Mouse (Mus musculus) intestine, postnatal 0 days (tissue): ENCODE results near the gene Rmi2. TPM values are rescaled to one million over a fixed set of nuclear protein-coding genes. Genes with fewer than 3 reads are reported as not detected.

Experiments
- ATAC-seq: fragments of 200-750 bp; cut with Nextera tagmentation; 2 replicates; pipeline ENCODE4 v1.8.0; 2017; ENCODE audit warnings: mild to moderate bottlenecking, moderate TSS enrichment, moderate library complexity
- H3K27ac ChIP-seq: fragments of 300-500 bp; sonication (generic); 2 replicates; pipeline ENCODE4 v1.5.1; 2014; ENCODE audit warnings: mild to moderate bottlenecking, low read depth, low read length, moderate library complexity
- H3K27me3 ChIP-seq: fragments of 300-500 bp; sonication (generic); replicated peaks from 2 replicates; pipeline ENCODE4 v1.6.1; 2014; ENCODE audit warnings: low read length, mixed read lengths; ENCODE audit not compliant: control insufficient read depth, insufficient read depth
- H3K36me3 ChIP-seq: fragments of 300-500 bp; sonication (generic); 2 replicates; pipeline ENCODE4 v1.6.1; 2014; ENCODE audit warnings: mild to moderate bottlenecking, moderate library complexity; ENCODE audit not compliant: control insufficient read depth, insufficient read depth
- H3K4me1 ChIP-seq: fragments of 300-500 bp; sonication (generic); replicated peaks from 2 replicates; pipeline ENCODE4 v1.6.1; 2014; ENCODE audit warnings: antibody characterized with exemption, low read length, mixed read lengths; ENCODE audit not compliant: control insufficient read depth, insufficient read depth
- H3K4me2 ChIP-seq: fragments of 300-500 bp; sonication (generic); replicated peaks from 2 replicates; pipeline ENCODE4 v1.6.1; 2014; ENCODE audit warnings: low read depth, mild to moderate bottlenecking, moderate library complexity
- H3K4me3 ChIP-seq: fragments of 300-500 bp; sonication (generic); 2 replicates; pipeline ENCODE4 v1.5.1; 2014; ENCODE audit warnings: low read depth, low read length
- H3K9ac ChIP-seq: fragments of 300-500 bp; sonication (generic); 2 replicates; pipeline ENCODE4 v1.6.1; 2014; ENCODE audit warnings: mild to moderate bottlenecking, low read depth, low read length
- H3K9me3 ChIP-seq: fragments of 300-500 bp; sonication (generic); 2 replicates; pipeline ENCODE4 v1.6.1; 2016; ENCODE audit warnings: mixed run types; ENCODE audit not compliant: control insufficient read depth
- CTCF ChIP-seq: sonication (generic); IDR thresholded peaks from 2 replicates; pipeline ENCODE4 v1.5.1; 2016; ENCODE audit warnings: low read depth, mild to moderate bottlenecking, control low read depth, antibody characterized with exemption, moderate library complexity
- WGBS: fragments of 180-500 bp; shearing (Covaris S2); extraction: QIAGEN DNeasy Blood & Tissue Kit; methylation state at CpG from one replicate; pipeline ENCODE4 v1.1.7; 2014; 5-methylcytosine and 5-hydroxymethylcytosine counted together
- polyA plus RNA-seq: library from polyadenylated mRNA; unstranded; fragments of >200 nt; fragmentation: Nextera tagmentation; extraction: Ambion mirVana; gene quantifications from 2 replicates; pipeline ENCODE4 v1.2.1, GENCODE M21; 2015

Rmi2 gene
- polyA plus RNA-seq, 1 experiment from 2014 or later = 0.53 TPM

DNA sequence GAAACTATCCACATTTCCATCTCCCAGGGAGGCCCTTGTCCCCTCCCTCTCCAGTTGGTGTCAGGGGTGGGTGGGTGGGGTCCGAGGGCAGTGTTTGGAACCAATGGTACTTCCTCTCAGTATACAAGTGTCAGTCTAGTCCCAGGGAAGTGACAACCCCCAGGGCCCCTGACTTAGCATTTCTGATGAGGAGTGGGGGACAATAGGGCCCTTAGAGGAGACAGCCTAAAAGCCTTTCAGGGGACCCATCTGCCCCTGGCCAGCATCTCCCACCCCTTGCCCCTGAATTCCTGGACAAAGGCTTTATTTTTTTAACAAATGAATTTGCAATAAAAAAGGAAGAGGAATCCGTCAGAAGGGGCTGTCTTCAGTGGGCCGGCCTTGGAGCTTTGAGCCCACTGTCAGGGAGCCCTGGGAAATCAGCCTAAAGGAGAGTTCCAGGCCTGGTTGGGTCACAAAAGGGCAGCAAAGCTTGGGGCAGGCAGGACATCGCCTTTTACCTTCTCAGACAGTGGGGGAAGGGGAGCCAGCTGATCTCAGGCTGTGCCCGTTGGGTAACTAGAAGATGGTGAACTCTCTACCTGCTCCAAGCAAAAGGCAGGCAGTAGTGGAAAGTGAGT, 102.0 kb downstream of the Rmi2 start:
- Histone ChIP-seq H3K9me3 (no peaks in the 10 kb centered on the region), H3K9ac (no peak overlapping the region), H3K4me1 (no peaks in the 10 kb centered on the region), H3K27me3 (no peaks in the 10 kb centered on the region), H3K36me3 (no peaks in the 10 kb centered on the region), H3K27ac (no peak overlapping the region), H3K4me3 (no peak overlapping the region), H3K4me2 (no peak overlapping the region)
- WGBS = 64% methylated on average over 5 of the region's 5 CpGs
- no peak for TF ChIP-seq CTCF
- ATAC-seq = no peak

DNA sequence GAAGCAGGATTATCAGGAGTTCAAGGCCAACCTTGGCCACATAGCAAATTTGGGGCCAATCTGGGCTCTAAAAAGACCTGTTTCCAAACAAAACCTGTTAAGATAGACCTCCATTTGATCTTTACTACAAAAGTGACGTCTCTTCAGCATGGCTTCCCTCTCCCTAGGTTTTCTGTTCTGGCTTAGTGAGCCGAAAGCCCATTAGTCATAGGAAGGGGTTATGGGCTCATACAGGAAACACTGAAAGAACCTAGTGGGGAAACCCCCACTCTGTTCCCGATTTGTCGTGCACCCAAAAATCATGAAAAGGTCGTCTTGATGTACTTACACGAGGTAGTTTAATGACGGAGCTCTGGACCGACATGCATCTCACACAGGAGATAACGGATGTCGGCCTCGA, 102.6 kb downstream of the Rmi2 start:
- H3K27ac ChIP-seq = no peak overlapping the region
- no peak for ATAC-seq
- H3K9ac ChIP-seq = no peak overlapping the region
- TF ChIP-seq CTCF = no peak
- H3K9me3 ChIP-seq = no peaks in the 10 kb centered on the region
- no peak overlapping the region for H3K4me3 ChIP-seq
- no peak overlapping the region for H3K4me2 ChIP-seq
- H3K4me1 ChIP-seq = no peaks in the 10 kb centered on the region
- 68% methylated on average over 11 of the region's 11 CpGs for WGBS
- H3K27me3 ChIP-seq = no peaks in the 10 kb centered on the region
- no peaks in the 10 kb centered on the region for H3K36me3 ChIP-seq

DNA sequence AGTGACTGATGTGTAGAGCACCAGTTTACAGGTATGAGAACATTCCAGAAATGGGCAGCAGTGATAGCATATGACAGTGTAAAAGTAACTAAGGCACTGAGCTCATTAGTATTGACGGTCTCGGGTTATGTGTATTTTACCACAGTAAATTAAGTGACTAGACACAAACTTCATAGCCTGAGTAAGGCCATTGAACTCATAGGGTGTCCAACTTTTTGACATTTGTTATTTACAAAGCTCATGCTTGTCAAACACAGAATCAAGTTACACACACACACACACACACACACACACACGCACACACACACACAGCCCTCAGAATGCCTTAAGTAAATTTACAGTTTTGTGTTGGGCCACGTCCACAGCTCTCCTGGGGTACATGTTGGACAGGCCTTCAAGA, 105.1 kb downstream of the Rmi2 start:
- Histone ChIP-seq H3K4me1 (no peaks in the 10 kb centered on the region), H3K27ac (no peak overlapping the region), H3K36me3 (no peaks in the 10 kb centered on the region), H3K4me3 (no peak overlapping the region), H3K27me3 (no peaks in the 10 kb centered on the region), H3K9me3 (no peaks in the 10 kb centered on the region), H3K4me2 (no peak overlapping the region), H3K9ac (no peak overlapping the region)
- WGBS = 76% methylated on average over 4 of the region's 4 CpGs
- TF ChIP-seq CTCF = no peak
- no peak for ATAC-seq

DNA sequence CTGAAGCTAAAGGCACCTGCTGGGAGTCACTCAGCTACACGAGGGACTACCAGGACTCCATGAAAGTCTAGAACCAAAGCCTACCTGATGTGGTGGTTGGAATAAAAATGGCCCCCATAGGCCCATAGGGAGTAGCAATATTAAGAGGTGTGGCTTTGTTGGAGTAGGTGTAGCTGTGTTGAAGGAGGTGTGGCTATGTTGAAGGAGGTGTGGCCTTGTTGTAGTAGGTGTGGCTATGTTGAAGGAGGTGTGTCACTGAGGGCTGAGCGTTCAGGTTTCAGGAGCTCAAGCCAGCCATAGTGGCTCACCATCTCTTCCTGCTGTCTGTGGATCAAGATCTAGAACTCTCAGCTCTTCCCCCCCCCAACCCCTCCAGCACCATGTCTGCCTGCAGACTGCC, 105.8 kb downstream of the Rmi2 start:
- 90% methylated on average over 2 of the region's 2 CpGs for WGBS
- no peak for TF ChIP-seq CTCF
- Histone ChIP-seq H3K9me3 (no peaks in the 10 kb centered on the region), H3K4me3 (no peak overlapping the region), H3K4me2 (no peak overlapping the region), H3K36me3 (no peaks in the 10 kb centered on the region), H3K27me3 (no peaks in the 10 kb centered on the region), H3K9ac (no peak overlapping the region), H3K4me1 (no peaks in the 10 kb centered on the region), H3K27ac (no peak overlapping the region)
- ATAC-seq = no peak

Other genes starting within 250 kb of the Rmi2 start
- 3.8 and 4.0 TPM in 2 replicates for gene Socs1, start 49.5 kb upstream of the Rmi2 start, polyA plus RNA-seq
- gene Tnp2, start 46.4 kb upstream of the Rmi2 start, polyA plus RNA-seq = not detected in 2 replicates
- gene Prm3, start 44.1 kb upstream of the Rmi2 start, polyA plus RNA-seq = not detected in 2 replicates
- gene Prm2, start 38.9 kb upstream of the Rmi2 start, polyA plus RNA-seq = not detected in 2 replicates
- gene Prm1, start 29.2 kb upstream of the Rmi2 start, polyA plus RNA-seq = not detected in 2 replicates
- not detected in 2 replicates for gene Gm11172, start 22.1 kb upstream of the Rmi2 start, polyA plus RNA-seq
- gene Snn, start 225.9 kb downstream of the Rmi2 start, polyA plus RNA-seq = 8.2 and 8.9 TPM in 2 replicates
- gene Litaf, start 231.1 kb downstream of the Rmi2 start, polyA plus RNA-seq = 168 and 175 TPM in 2 replicates